Mouse (Mus musculus) left cerebral cortex, adult 9 months (tissue): ENCODE measurements at regions not wholly inside any gene's neighbourhood (a gene's known extent, or its start where the extent isn't known, plus 50 kb on each side); places are given as distances from the start of the nearest gene placed in this dataset.
A peak's percentile ranks its signal among the peaks of the same experiment; 100 is the strongest.
"Not testable (repeated sequence)": the region's sequence is repeated elsewhere in the genome, so short reads cannot be mapped to it uniquely, and the experiment has no call there.

Experiments
- DNase-seq, 2 experiments: peaks; one replicate each; pipeline ENCODE4 v3.0.0; 2022; ENCODE audit warnings: low spot score in 2 of 2

- no peak for DNase-seq
Measured at GRCm38 (mm10) chr8:51409123-51409522, 2102.4 kb upstream of the Aga start.

GRCm38 (mm10) chr8:51428443-51428842 lies 2083.1 kb upstream of the Aga start:
- no peak for DNase-seq

- DNase-seq, result no peak
Measured at GRCm38 (mm10) chr8:51428851-51429250, 2082.7 kb upstream of the Aga start.

GRCm38 (mm10) chr8:51447636-51448035 lies 2063.9 kb upstream of the Aga start:
- peak in 1 of 2 experiments; percentile 18 for DNase-seq

GRCm38 (mm10) chr8:51448600-51448999 lies 2062.9 kb upstream of the Aga start:
- no peak for DNase-seq

- DNase-seq, result no peak
Measured at GRCm38 (mm10) chr8:51479406-51479805, 2032.1 kb upstream of the Aga start.

GRCm38 (mm10) chr8:51502567-51502966 lies 2009.0 kb upstream of the Aga start:
- no peak for DNase-seq

GRCm38 (mm10) chr8:51523163-51523562 lies 1988.4 kb upstream of the Aga start:
- DNase-seq, result no peak

GRCm38 (mm10) chr8:51553118-51553517 lies 1958.4 kb upstream of the Aga start:
- not testable (repeated sequence) for DNase-seq
